Mouse (Mus musculus) monocyte, adult 5-6 weeks (primary cell): ENCODE results near the gene Ak5. TPM values are rescaled to one million over a fixed set of nuclear protein-coding genes. Genes with fewer than 3 reads are reported as not detected.

Source experiments
- ATAC-seq: fragments of 153-309, 156-312 bp; replicated peaks from 2 replicates; pipeline ENCODE4 v1.8.0; 2017; ENCODE audit warnings: mild to moderate bottlenecking; ENCODE audit not compliant: low TSS enrichment, insufficient number of reproducible peaks, severe bottlenecking, poor library complexity, low FRiP score
- total RNA-seq: library from RNA; stranded (forward); fragments of 200-1000, 200-491, 200-594 nt; gene quantifications from 3 replicates; pipeline ENCODE4 v1.2.3, GENCODE M21; 2017

The Ak5 gene
- total RNA-seq, 1 experiment from 2014 or later = not detected

GRCm38 (mm10) chr3:152578282-152579228 is 89.6 kb downstream of the Ak5 start:
- no peak for ATAC-seq

DNA sequence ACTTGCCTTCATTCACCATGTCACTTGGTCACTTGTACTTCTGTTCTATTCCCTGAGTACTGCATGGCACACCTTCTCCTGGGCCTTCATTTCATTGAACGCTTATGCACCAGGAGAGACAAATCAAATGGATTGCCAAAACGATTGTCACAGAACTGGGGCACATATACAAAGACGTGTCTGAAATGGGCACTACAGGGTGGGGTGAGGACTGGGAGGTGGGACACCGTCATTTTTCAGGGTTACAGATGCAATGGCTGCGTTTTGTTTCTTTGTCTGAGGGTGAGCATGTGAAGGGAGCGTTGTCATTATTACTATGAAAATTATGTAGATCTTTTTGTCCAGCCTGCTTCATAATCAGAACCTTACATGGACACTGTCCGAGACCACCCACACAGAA is 90.4 kb downstream of the Ak5 start:
- no peak for ATAC-seq

DNA sequence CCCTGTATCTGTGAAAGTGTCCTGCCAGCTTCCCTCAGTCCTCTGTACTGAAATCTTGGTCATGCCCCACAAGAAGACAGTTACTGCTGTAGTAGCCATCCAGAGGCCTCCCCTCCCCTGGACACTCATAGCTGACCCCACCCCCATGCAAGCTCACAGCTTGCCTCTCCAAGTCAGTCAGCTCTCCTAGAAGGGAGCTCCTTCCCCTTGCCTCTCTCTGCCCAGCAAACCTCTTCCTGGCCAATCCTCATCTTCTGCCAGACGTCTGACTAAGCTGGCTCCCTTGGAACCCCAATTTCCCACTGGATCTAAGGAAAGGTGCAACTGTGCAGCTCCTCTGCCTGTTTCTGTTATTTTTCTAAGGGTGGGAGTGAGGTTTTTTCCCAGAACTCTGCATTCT is 90.9 kb downstream of the Ak5 start:
- ATAC-seq = no peak

DNA sequence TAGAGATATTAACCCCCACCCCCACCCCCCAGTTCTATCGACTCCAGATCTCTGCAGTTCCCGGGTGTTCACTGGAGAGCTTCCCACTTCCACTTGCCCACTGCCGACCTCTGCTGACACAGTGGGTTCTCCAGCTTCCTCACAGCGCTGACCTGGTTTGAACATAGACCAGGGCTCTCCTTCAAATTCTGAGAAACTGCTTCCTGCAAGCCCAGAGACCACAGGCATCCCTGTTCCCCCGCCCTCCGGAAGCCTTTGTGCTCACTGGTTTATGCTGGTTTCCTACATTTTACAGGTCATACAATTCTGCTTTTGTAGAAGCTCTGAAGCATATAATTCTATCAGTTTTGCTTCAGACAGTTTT is 98.9 kb downstream of the Ak5 start:
- no peak for ATAC-seq

GRCm38 (mm10) chr3:152568455-152569241 is 99.5 kb downstream of the Ak5 start:
- no peak for ATAC-seq

DNA sequence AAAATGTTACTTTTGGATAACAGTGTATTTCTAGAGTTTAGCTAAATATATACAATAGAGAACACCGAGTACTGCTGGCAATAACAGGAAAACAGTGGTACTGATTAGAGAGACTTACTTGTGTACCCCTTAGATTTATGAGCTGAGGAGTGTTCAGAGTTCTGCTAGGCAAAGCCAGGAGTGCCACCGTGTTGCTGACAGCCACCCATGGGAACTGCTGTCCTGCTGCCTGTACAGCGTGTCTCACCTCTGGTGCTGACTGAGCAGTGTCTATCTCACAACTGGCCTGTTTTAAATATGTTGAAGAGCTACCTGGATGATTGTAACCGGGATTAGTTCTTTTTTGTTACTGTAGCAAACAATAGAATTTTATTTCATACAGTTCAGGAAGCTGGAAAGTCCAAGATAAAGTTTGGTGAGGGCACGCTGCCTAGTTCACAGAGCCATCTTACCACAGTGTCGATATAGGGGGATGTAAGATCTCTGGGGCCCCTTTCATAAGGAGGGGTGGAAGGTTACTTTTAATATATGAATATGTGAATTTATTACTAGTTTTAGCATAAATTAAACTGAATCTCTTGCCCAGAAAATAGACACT is 103.5 kb downstream of the Ak5 start:
- no peak for ATAC-seq

DNA sequence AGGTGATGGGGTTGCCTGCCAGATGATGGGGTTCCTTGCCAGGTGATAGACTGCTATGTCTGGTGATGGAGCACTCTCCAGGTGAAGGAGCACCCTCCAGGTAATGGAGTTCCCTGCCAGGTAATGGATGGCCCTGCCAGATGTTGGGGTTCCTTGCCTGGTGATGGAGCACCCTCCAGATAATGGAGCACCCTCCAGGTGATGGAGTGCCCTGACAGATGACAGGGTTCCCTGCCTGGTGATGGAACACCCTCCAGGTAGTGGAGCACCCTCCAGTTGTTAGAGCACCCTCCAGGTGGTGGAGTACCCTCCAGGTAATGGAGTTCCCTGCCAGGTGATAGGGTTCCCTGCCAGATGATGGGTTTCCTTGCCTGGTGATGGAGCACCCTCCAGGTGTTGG is 104.3 kb downstream of the Ak5 start:
- no peak for ATAC-seq

GRCm38 (mm10) chr3:152561708-152562107 is 106.5 kb downstream of the Ak5 start:
- no peak for ATAC-seq

DNA sequence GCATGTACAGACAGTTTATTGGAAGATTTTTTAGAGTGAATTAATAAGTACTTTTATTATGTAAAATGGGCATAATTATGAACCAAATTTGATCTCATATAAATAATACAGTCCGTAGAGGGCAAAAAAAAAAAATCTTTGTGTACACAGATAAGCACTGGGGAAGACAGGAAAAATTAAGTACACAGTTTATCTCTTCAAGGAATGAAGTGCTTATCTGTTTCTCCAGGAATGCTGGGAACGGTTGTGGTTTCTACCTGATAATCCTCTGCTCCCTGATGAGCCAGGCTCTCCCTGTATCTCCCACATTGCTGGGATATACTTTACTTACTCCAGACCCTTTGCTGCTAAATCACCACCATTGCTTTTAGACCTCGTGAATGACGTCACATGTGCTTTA is 108.9 kb downstream of the Ak5 start:
- no peak for ATAC-seq

GRCm38 (mm10) chr3:152558106-152558505 is 110.1 kb downstream of the Ak5 start:
- no peak for ATAC-seq

- ATAC-seq = no peak
Observed at GRCm38 (mm10) chr3:152557659-152558058, 110.5 kb downstream of the Ak5 start.

GRCm38 (mm10) chr3:152556919-152557318 is 111.2 kb downstream of the Ak5 start:
- no peak for ATAC-seq

DNA sequence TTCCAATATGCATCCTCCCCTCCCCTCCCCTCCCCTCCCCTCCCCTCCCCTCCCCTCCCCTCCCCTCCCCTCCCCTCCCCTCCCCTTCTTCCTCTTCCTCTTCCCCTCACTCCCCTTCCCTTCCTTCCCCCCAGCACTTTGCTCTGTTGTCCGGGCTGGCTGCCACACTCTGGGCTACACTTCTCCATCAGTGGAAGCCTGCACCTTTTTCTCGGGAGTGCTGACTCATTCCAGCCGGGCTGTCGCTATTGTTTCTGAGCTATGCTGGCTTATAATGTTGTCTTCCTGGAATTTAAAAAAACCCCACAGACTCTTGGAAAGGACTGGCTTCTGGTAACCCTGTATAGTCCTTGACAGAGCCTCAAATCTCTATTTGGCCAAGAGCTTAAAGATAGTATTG is 111.7 kb downstream of the Ak5 start:
- no peak for ATAC-seq

DNA sequence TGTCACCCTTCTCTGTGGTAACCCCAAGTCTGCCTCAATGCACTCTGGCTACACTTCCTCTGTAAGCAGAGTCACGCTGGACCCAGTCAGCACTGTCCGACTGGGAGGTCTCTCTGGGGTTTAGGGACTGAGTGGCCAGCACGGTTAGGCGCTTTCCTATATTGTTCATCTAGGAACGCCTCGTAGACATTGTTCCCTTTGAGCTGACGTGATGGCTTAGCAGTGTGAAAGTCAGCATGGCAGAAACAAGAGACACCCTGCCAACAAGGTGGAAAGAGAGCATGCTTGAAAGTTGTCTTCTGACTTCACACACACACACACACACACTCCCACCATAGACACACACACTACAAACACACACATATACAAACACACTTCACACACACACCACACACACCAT is 112.9 kb downstream of the Ak5 start:
- no peak for ATAC-seq

DNA sequence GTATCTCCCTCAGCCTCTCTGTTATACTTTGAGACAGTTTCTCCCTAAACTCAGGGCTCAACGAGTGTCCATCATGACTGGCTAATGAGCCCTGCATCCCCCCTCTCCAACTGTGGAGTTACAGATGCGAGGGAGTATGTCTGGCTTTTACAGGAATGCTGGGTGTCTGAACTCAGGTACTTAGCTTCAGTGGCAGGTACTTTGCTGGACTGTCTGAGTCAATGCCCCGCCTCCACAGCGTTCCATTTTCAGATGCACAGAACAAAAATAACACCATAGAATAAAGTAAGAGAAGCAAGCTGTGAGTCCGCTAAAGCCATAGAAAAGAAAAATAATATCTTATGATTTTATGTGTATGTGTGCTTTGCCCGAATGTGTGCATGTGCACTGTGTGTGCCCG is 113.8 kb downstream of the Ak5 start:
- no peak for ATAC-seq

GRCm38 (mm10) chr3:152552641-152553040 is 115.5 kb downstream of the Ak5 start:
- no peak for ATAC-seq

DNA sequence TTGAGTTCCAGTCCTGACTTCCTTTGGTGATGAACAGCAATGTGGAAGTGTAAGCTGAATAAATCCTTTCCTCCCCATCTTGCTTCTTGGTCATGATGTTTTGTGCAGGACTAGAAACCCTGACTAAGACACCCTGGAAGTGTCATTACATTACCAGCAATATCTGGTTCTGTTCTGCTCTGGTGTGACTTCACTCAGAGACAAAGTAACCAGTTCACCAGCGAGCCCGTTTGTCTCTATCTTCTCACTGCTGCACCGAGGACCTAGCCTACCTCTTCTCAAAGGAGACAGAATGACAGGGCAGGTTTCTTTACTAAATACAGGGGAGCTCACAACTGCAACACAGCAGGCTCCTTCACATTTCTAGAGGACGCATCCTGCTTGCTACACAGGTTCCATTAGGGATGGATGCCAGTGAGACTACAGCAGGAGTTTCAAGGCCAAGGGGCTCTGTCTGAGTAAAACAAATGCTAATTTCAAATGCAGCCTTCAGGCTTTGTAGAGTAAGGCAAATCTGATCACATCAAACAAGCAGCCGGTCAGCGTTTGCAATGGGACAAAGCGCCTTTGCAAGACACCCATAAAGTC is 117.5 kb downstream of the Ak5 start:
- no peak for ATAC-seq

- ATAC-seq = no peak
Observed at GRCm38 (mm10) chr3:152550031-152550430, 118.1 kb downstream of the Ak5 start.

- ATAC-seq = no peak
Observed at GRCm38 (mm10) chr3:152544921-152545320, 123.2 kb downstream of the Ak5 start.
